Mouse (Mus musculus): ENCODE data around the gene Gja8. TPM values are rescaled to one million over a fixed set of nuclear protein-coding genes. Genes with fewer than 3 reads are reported as not detected.
A peak's percentile ranks its signal among the peaks of the same experiment; 100 is the strongest.

Gene Gja8
- total and polyA plus RNA-seq, 3 experiments, result 0.04 TPM; not detected in 1

DNA sequence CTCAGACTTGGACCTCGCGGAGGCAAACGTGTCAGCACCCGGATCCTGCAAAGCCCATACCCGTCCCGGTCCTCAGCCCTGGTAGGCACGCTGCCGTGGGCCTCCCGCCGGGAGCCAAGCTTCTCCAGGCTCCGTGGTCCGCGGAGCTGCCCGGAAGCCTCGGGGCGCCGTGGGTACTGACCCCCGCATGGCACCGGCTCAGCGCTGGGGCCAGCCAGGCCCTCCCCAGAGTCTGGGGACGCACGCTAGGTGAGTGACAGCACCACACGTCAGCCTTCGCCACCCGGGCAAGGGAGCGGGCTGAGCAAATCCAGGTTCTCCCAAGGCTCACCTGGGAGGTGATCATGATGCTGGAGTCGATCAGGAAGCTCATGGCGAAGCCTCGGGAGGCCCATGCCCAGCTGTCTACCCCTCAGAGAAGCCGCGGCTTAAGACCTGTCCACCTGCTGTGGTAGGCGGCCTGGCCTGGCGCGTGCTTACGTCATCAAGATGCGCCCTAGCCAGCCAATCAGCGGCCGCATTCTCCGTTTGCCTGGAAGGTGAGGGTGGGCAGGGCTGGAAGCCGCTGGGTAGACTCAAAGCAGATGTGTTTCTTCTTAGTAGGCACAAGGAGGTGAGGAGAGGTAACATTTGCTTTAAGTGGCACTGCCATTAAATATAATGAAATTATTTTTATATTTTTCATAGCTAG lies 20.8 kb downstream of the Gja8 start, which contains the start of gene Gpr89 (continued):
- TF ChIP-seq POLR2A (IDR thresholded peaks at IDR 0.05; ENCODE audit: control insufficient read depth in 1 of 2, insufficient read depth in 1 of 2, low read depth in 1 of 2, low read length in 2 of 2, poor library complexity in 1 of 2), result peak; percentile 86 to 99
- no peak for TF ChIP-seq USF2 (IDR thresholded peaks at IDR 0.05; ENCODE audit: borderline replicate concordance in 1 of 2, insufficient read depth in 1 of 2, low read depth in 1 of 2, low read length in 2 of 2)
- TF ChIP-seq USF1 (IDR thresholded peaks at IDR 0.05; ENCODE audit: low read depth, low read length), result no peak
- no peak for TF ChIP-seq CHD2 (IDR thresholded peaks at IDR 0.05; ENCODE audit: low read length)
- no peak; the same call in 1 of the 2 replicates for TF ChIP-seq POLR2AphosphoS5 (IDR thresholded peaks at IDR 0.05; ENCODE audit: borderline replicate concordance, low read depth, low read length)
- no peak for TF ChIP-seq RCOR1 (IDR thresholded peaks at IDR 0.05; ENCODE audit: low read depth, low read length)
- TF ChIP-seq CTCF (IDR thresholded peaks at IDR 0.05 in 2 of 3, conservative IDR thresholded peaks at IDR 0.05 in 1 of 3; ENCODE audit: control insufficient read depth in 1 of 3, insufficient read depth in 1 of 3, low read depth in 2 of 3, low read length in 3 of 3, poor library complexity in 1 of 3, severe bottlenecking in 1 of 3), result no peak
- no peak for TF ChIP-seq BHLHE40 (IDR thresholded peaks at IDR 0.05; ENCODE audit: borderline replicate concordance, low read depth, low read length)
- TF ChIP-seq TCF12 (IDR thresholded peaks at IDR 0.05; ENCODE audit: low read depth, low read length), result peak; percentile 67

DNA sequence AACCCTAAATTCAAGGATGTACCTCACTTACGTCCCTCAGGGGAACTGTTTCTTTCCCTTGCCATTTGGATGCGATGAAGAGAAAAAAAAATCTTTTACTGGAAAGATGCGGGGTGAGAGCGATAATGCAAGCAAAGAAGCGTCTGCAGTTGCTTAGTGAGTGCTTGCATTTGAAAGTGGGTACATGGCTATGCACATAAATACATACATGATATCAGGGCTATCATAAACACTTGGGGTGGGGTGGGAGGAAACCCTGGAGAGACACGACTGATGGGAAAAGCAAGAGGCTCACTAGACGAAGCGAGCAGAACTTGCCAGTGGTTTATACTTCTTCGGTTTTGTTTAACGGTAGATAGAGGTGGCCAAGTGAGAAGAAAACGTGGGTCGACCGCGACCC lies 21.4 kb downstream of the Gja8 start, which contains the start of gene Gja5:
Gene Gja5 (plus strand): TSS at position 301 of the 400 bp plus-strand sequence.
- no peaks in the 10 kb centered on the region for H3K9me3 ChIP-seq (replicated peaks; ENCODE audit: insufficient read depth, low read length)
- H3K79me2 ChIP-seq (ENCODE audit: control insufficient read depth, insufficient read depth, low read length, poor library complexity), result peaks cover 16% of the 10 kb centered on the region
- H3K9ac ChIP-seq (ENCODE audit: control insufficient read depth, low read depth, low read length, poor library complexity, severe bottlenecking), result peak within 1 kb of the TSS; percentile 86
- H3K4me1 ChIP-seq (ENCODE audit: control insufficient read depth in 1 of 2, insufficient read depth in 2 of 2, low read length in 2 of 2), result peaks cover 10 to 15% of the 10 kb centered on the region in 2 experiments
- no peak for DNase-seq (ENCODE audit: low read depth, low spot score)
- H3K27ac ChIP-seq (ENCODE audit: control insufficient read depth, low read depth, low read length), result 0 out of 2 replicates have a peak within 1 kb of the TSS, but pooled peaks have one; percentile 13
- peaks cover 2 to 3% of the 10 kb centered on the region in 2 experiments; a peak in 3 of 4 replicates for H3K27me3 ChIP-seq (ENCODE audit: control insufficient read depth in 1 of 2, insufficient read depth in 2 of 2, low read length in 2 of 2)
- peaks cover 0 to 25% of the 10 kb centered on the region in 2 experiments; a peak in 2 of 4 replicates for H3K36me3 ChIP-seq (ENCODE audit: control insufficient read depth in 1 of 2, insufficient read depth in 2 of 2, low read length in 2 of 2)
- H3K4me3 ChIP-seq (ENCODE audit: control insufficient read depth in 1 of 2, insufficient read depth in 1 of 2, low read depth in 2 of 2, low read length in 2 of 2), result peak within 1 kb of the TSS; percentile 69 to 85
- TF ChIP-seq MYB (IDR thresholded peaks at IDR 0.05; ENCODE audit: low read depth, low read length) (no peak), GATA1 (IDR thresholded peaks at IDR 0.05; ENCODE audit: low read depth, low read length) (0 out of 2 replicates have a peak, but pooled peaks have one; percentile 4), CHD1 (IDR thresholded peaks at IDR 0.05; ENCODE audit: low read depth, low read length) (peak; percentile 62; the same call in 1 of the 2 replicates)

DNA sequence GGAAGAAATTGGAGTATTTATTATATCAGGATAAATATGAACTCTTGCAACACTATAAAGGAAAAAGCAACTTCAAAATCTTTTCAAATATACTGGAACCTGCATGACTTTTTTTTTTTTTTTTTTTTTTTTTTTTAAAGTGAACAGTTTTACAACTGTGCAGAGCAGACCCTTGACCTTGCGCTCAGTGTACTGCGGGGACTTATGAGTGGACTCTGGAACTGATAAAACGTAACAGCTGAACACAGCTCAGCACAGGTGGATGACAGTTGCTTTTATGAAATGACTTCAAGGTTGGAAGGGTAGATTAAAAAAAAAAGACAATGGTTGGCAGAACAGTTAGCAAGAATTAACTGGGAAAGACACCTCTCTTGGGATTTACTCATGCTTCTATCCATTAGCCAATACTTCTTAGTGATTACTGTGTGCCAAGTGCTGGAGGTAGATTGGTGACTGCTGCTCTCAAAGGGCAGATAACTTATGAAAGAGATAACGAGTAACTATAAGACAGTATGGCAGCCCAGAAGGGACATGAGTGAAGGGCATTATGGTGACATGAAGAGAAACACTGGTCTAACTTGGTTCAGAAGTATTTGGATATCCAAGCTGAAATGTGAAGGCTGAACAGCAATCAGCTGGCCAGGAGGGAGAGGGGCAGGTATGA lies 23.4 kb downstream of the Gja8 start:
- H3K9ac ChIP-seq (ENCODE audit: control insufficient read depth, low read depth, low read length, poor library complexity, severe bottlenecking), result no peak overlapping the region
- peaks cover 10 to 15% of the 10 kb centered on the region in 2 experiments for H3K4me1 ChIP-seq (ENCODE audit: control insufficient read depth in 1 of 2, insufficient read depth in 2 of 2, low read length in 2 of 2)
- peaks cover 14 to 25% of the 10 kb centered on the region in 2 experiments for H3K36me3 ChIP-seq (ENCODE audit: control insufficient read depth in 1 of 2, insufficient read depth in 2 of 2, low read length in 2 of 2)
- DNase-seq (ENCODE audit: low read depth, low spot score), result peak; percentile 25
- H3K9me3 ChIP-seq (replicated peaks; ENCODE audit: insufficient read depth, low read length), result no peaks in the 10 kb centered on the region
- no peak overlapping the region for H3K4me3 ChIP-seq (ENCODE audit: control insufficient read depth in 1 of 2, insufficient read depth in 1 of 2, low read depth in 2 of 2, low read length in 2 of 2)
- H3K27me3 ChIP-seq (ENCODE audit: control insufficient read depth in 1 of 2, insufficient read depth in 2 of 2, low read length in 2 of 2), result peaks cover 0 to 3% of the 10 kb centered on the region in 2 experiments; a peak in 2 of 4 replicates
- H3K27ac ChIP-seq (ENCODE audit: control insufficient read depth, low read depth, low read length), result no peak overlapping the region
- H3K79me2 ChIP-seq (ENCODE audit: control insufficient read depth, insufficient read depth, low read length, poor library complexity), result peaks cover 16% of the 10 kb centered on the region
- TF ChIP-seq JUND (IDR thresholded peaks at IDR 0.05; ENCODE audit: low read depth, low read length) (no peak), GATA1 (IDR thresholded peaks at IDR 0.05; ENCODE audit: low read depth, low read length) (peak; percentile 55; the same call in 1 of the 2 replicates), MEF2A (IDR thresholded peaks at IDR 0.05; ENCODE audit: extremely low read depth, insufficient replicate concordance, low read depth, low read length, poor library complexity, severe bottlenecking) (no peak), USF2 (IDR thresholded peaks at IDR 0.05; ENCODE audit: borderline replicate concordance in 1 of 2, insufficient read depth in 1 of 2, low read depth in 1 of 2, low read length in 2 of 2) (no peak), KAT2A (conservative IDR thresholded peaks at IDR 0.05; ENCODE audit: low read depth, low read length) (no peak), ZNF384 (IDR thresholded peaks at IDR 0.05; ENCODE audit: low read depth, low read length) (peak; percentile 72; the same call in 1 of the 2 replicates), TCF12 (IDR thresholded peaks at IDR 0.05; ENCODE audit: low read depth, low read length) (no peak; the same call in 1 of the 2 replicates), RAD21 (IDR thresholded peaks at IDR 0.05; ENCODE audit: low read depth, low read length) (no peak), POLR2AphosphoS5 (IDR thresholded peaks at IDR 0.05; ENCODE audit: borderline replicate concordance, low read depth, low read length) (no peak), GABPA (IDR thresholded peaks at IDR 0.05; ENCODE audit: low read depth, low read length) (no peak), RCOR1 (IDR thresholded peaks at IDR 0.05; ENCODE audit: low read depth, low read length) (no peak), SMC3 (IDR thresholded peaks at IDR 0.05; ENCODE audit: low read depth, low read length) (no peak), MXI1 (IDR thresholded peaks at IDR 0.05; ENCODE audit: low read depth, low read length) (no peak), UBTF (IDR thresholded peaks at IDR 0.05; ENCODE audit: borderline replicate concordance, insufficient read depth, low read depth, low read length) (no peak), NELFE (IDR thresholded peaks at IDR 0.05; ENCODE audit: low read depth, low read length) (no peak), HCFC1 (IDR thresholded peaks at IDR 0.05; ENCODE audit: low read depth, low read length) (no peak), ZC3H11A (IDR thresholded peaks at IDR 0.05; ENCODE audit: low read depth, low read length) (no peak), TAL1 (IDR thresholded peaks at IDR 0.05; ENCODE audit: low read length) (no peak)
